Mouse (Mus musculus) G1E (cell line): ENCODE results near the gene Asphd1. TPM values are rescaled to one million over a fixed set of nuclear protein-coding genes. Genes with fewer than 3 reads are reported as not detected.

Experiments used
- ATAC-seq: 2 replicates; pipeline ENCODE4 v1.8.0; 2016; ENCODE audit warnings: mild to moderate bottlenecking; ENCODE audit not compliant: insufficient number of reproducible peaks, poor library complexity, low FRiP score, severe bottlenecking; ENCODE audit errors: extremely low read depth
- DNase-seq: peaks from one replicate; pipeline ENCODE4 v3.0.0; 2012; ENCODE audit warnings: low spot score
- H3K27me3 ChIP-seq: 2 replicates; pipeline ENCODE4 v1.6.1; 2012; ENCODE audit warnings: mild to moderate bottlenecking, low read length, inconsistent platforms; ENCODE audit not compliant: insufficient read depth
- H3K36me3 ChIP-seq: replicated peaks from 2 replicates; pipeline ENCODE3; 2012; ENCODE audit warnings: mild to moderate bottlenecking, inconsistent platforms
- H3K4me1 ChIP-seq: 2 replicates; pipeline ENCODE4 v1.6.1; 2012; ENCODE audit warnings: low read depth, low read length, inconsistent platforms, mixed read lengths; ENCODE audit not compliant: insufficient read depth
- H3K4me3 ChIP-seq: 2 replicates; pipeline ENCODE4 v1.5.1; 2012; ENCODE audit warnings: low read depth, mild to moderate bottlenecking, inconsistent platforms, low read length, moderate library complexity, mixed read lengths
- H3K9me3 ChIP-seq: replicated peaks from 2 replicates; pipeline ENCODE4 v1.6.1; 2012; ENCODE audit warnings: inconsistent platforms
- CTCF ChIP-seq: IDR thresholded peaks from 2 replicates; pipeline ENCODE4 v1.5.1; 2012; ENCODE audit warnings: low read depth, low read length, inconsistent platforms, mixed read lengths
- GATA1 ChIP-seq: IDR thresholded peaks from 2 replicates; pipeline ENCODE4 v1.6.1; 2012; ENCODE audit warnings: borderline replicate concordance, low read length, inconsistent platforms, mixed read lengths
- GATA2 ChIP-seq: IDR thresholded peaks from 2 replicates; pipeline ENCODE4 v1.6.1; 2012; ENCODE audit warnings: low read depth, low read length, inconsistent platforms, borderline replicate concordance
- POLR2AphosphoS5 ChIP-seq: IDR thresholded peaks from 2 replicates; pipeline ENCODE4 v1.6.1; 2012; ENCODE audit warnings: low read depth, low read length, inconsistent platforms; ENCODE audit not compliant: insufficient replicate concordance
- TAL1 ChIP-seq: conservative IDR thresholded peaks from 2 replicates; pipeline ENCODE4 v1.6.1; 2012; ENCODE audit warnings: low read depth, low read length, inconsistent platforms, mixed read lengths
- polyA plus RNA-seq: library from polyadenylated mRNA; stranded (reverse); fragments of >175 nt; gene quantifications from 2 replicates; pipeline ENCODE4 v1.2.3, GENCODE M21; 2012
- total RNA-seq, 2 experiments: library from RNA; stranded (forward) in 1 of 2; stranded (reverse) in 1 of 2; fragments of 200-1000 nt in 1 of 2; fragments of >200 nt in 1 of 2; fragmentation: Nextera tagmentation in 1 of 2; gene quantifications; 2 replicates each; pipeline ENCODE4 v1.2.3; 2014 to 2017

Gene Asphd1
- total and polyA plus RNA-seq, 3 experiments, result not detected

GRCm38 (mm10) chr7:126959780-126960179 lies 10.4 kb upstream of the Asphd1 start:
- H3K9me3 ChIP-seq, result no peaks in the 10 kb centered on the region
- no peak for ATAC-seq
- no peaks in the 10 kb centered on the region for H3K36me3 ChIP-seq
- no peak for DNase-seq
- H3K4me3 ChIP-seq, result no peak overlapping the region
- TF ChIP-seq POLR2AphosphoS5 (no peak), GATA1 (no peak), TAL1 (no peak), GATA2 (no peak), CTCF (no peak)
- peaks cover 10% of the 10 kb centered on the region for H3K27me3 ChIP-seq
- H3K4me1 ChIP-seq, result peaks cover 7% of the 10 kb centered on the region

GRCm38 (mm10) chr7:126955125-126955524 lies 5.7 kb upstream of the Asphd1 start:
- Histone ChIP-seq H3K36me3 (no peaks in the 10 kb centered on the region), H3K4me1 (peaks cover 10% of the 10 kb centered on the region), H3K9me3 (no peaks in the 10 kb centered on the region), H3K27me3 (peaks cover 28% of the 10 kb centered on the region), H3K4me3 (no peak overlapping the region)
- DNase-seq (no peak), ATAC-seq (no peak)
- no peak for TF ChIP-seq TAL1
- TF ChIP-seq GATA1, result no peak
- no peak for TF ChIP-seq CTCF
- no peak for TF ChIP-seq GATA2
- no peak for TF ChIP-seq POLR2AphosphoS5

- H3K4me1 ChIP-seq, result peaks cover 12% of the 10 kb centered on the region
- H3K9me3 ChIP-seq, result no peaks in the 10 kb centered on the region
- no peak for TF ChIP-seq POLR2AphosphoS5
- TF ChIP-seq GATA1, result no peak
- TF ChIP-seq TAL1, result no peak
- TF ChIP-seq GATA2, result no peak
- TF ChIP-seq CTCF, result no peak
- DNase-seq (no peak), ATAC-seq (no peak)
- peaks cover 23% of the 10 kb centered on the region for H3K27me3 ChIP-seq
- no peak overlapping the region for H3K4me3 ChIP-seq
- H3K36me3 ChIP-seq, result peaks cover 9% of the 10 kb centered on the region
Measured at GRCm38 (mm10) chr7:126952646-126953045, 3.3 kb upstream of the Asphd1 start.

GRCm38 (mm10) chr7:126951741-126952140 lies 2.4 kb upstream of the Asphd1 start:
- no peak for ATAC-seq
- peaks cover 23% of the 10 kb centered on the region for H3K27me3 ChIP-seq

GRCm38 (mm10) chr7:126950647-126951615 lies 1.5 kb upstream of the Asphd1 start:
- H3K4me1 ChIP-seq, result peaks cover 12% of the 10 kb centered on the region
- H3K36me3 ChIP-seq, result peaks cover 26% of the 10 kb centered on the region
- DNase-seq, result no peak
- no peaks in the 10 kb centered on the region for H3K9me3 ChIP-seq
- no peak for TF ChIP-seq GATA2
- TF ChIP-seq TAL1, result no peak
- TF ChIP-seq POLR2AphosphoS5, result no peak
- peaks cover 23% of the 10 kb centered on the region for H3K27me3 ChIP-seq
- ATAC-seq, result no peak
- H3K4me3 ChIP-seq, result no peak overlapping the region

More at GRCm38 (mm10) chr7:126951741-126952140, 2.4 kb upstream of the Asphd1 start:
- Histone ChIP-seq H3K4me1 (peaks cover 12% of the 10 kb centered on the region), H3K4me3 (no peak overlapping the region), H3K9me3 (no peaks in the 10 kb centered on the region), H3K36me3 (peaks cover 18% of the 10 kb centered on the region)
- no peak for TF ChIP-seq GATA2
- no peak for TF ChIP-seq POLR2AphosphoS5
- no peak for TF ChIP-seq GATA1
- no peak for TF ChIP-seq CTCF
- TF ChIP-seq TAL1, result no peak
- DNase-seq, result no peak

GRCm38 (mm10) chr7:126949793-126950646 lies 638 bp upstream of the Asphd1 start, which contains the start of gene Sez6l2:
Sez6l2 (plus strand) TSS chr7:126950563.
- TF ChIP-seq TAL1 (no peak), GATA2 (no peak), CTCF (no peak), GATA1 (no peak), POLR2AphosphoS5 (no peak)
- Histone ChIP-seq H3K4me1 (peaks cover 12% of the 10 kb centered on the region), H3K27me3 (peaks cover 23% of the 10 kb centered on the region), H3K36me3 (peaks cover 34% of the 10 kb centered on the region), H3K4me3 (peak within 1 kb of the TSS; percentile 68; the same call in 1 of the 2 replicates), H3K9me3 (no peaks in the 10 kb centered on the region)
- DNase-seq (peak; percentile 91), ATAC-seq (peak; percentile 57)
